Mouse (Mus musculus) testis, adult 2 months (tissue): ENCODE measurements around the gene Nkpd1. TPM values are rescaled to one million over a fixed set of nuclear protein-coding genes. Genes with fewer than 3 reads are reported as not detected.

Experiments used
- H3K27ac ChIP-seq: fragments of 200-500 bp; 2 replicates; pipeline ENCODE4 v1.5.1; 2012; ENCODE audit warnings: low read depth, low read length; ENCODE audit not compliant: control insufficient read depth, insufficient read depth
- H3K27me3 ChIP-seq: fragments of 200-500 bp; 2 replicates; pipeline ENCODE4 v1.6.1; 2012; ENCODE audit warnings: mild to moderate bottlenecking, low read length, moderate library complexity; ENCODE audit not compliant: control insufficient read depth, insufficient read depth
- H3K36me3 ChIP-seq: fragments of 200-500 bp; 2 replicates; pipeline ENCODE4 v1.6.1; 2012; ENCODE audit warnings: mild to moderate bottlenecking, low read length; ENCODE audit not compliant: control insufficient read depth, insufficient read depth
- H3K4me1 ChIP-seq: fragments of 200-500 bp; 2 replicates; pipeline ENCODE4 v1.6.1; 2012; ENCODE audit warnings: low read length; ENCODE audit not compliant: control insufficient read depth, insufficient read depth
- H3K4me3 ChIP-seq: fragments of 200-500 bp; 2 replicates; pipeline ENCODE4 v1.5.1; 2012; ENCODE audit warnings: low read depth, mild to moderate bottlenecking, low read length, moderate library complexity, mixed read lengths; ENCODE audit not compliant: control insufficient read depth
- CTCF ChIP-seq: fragments of 200-500 bp; IDR thresholded peaks from 2 replicates; pipeline ENCODE4 v1.5.1; 2012; ENCODE audit warnings: low read depth, mild to moderate bottlenecking, inconsistent platforms, low read length, moderate library complexity; ENCODE audit not compliant: control insufficient read depth, insufficient read depth, insufficient replicate concordance
- POLR2A ChIP-seq: fragments of 200-500 bp; IDR thresholded peaks from 2 replicates; pipeline ENCODE4 v1.6.1; 2012; ENCODE audit warnings: low read depth, mild to moderate bottlenecking, inconsistent platforms, low read length, moderate library complexity; ENCODE audit not compliant: control insufficient read depth
- polyA plus RNA-seq: library from polyadenylated mRNA; depleted of rRNA; stranded (reverse); fragments of >200 nt; gene quantifications from 2 replicates; pipeline ENCODE4 v1.2.3, GENCODE M21; 2012

Nkpd1 gene
- polyA plus RNA-seq, 1 experiment: 5.6 TPM

DNA sequence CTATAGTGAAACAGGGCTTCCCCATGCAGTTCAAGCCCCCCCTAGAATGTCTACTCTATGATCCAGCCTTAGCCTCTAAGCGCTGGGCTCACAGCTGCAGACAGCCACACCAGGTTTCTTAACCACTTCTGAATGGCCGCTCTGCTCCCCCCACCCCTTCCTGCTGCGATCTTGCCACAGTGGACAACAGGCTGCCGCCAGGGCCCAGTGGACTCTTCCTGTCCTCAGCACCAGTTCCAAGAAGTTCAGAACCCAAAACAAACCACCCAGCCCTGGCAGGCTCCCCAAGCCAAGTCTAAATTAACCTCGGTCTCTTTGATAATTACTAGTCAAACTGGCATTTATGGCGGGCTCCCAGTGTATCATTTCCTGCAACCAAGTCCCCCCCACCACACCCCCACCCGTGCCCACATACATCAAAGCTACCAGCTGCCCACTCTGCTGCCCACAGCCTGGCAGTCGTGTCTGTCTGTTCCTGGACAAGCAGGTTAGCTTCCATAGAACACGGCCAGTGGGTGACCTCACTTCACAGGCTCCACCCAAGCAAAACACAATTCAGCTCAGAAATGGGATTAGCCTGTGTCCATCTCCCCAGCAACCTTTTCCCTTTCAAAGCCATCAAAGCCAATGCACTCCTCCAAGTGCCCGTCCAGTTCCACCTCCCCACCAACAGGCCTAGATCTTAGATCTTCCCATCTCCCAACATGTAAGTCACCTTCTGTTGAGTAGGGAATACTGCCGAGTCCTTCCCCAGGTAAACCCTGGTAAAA, 43.0 kb downstream of the Nkpd1 start:
- peaks cover 18% of the 10 kb centered on the region for H3K4me1 ChIP-seq
- peak overlapping the region; percentile 97 for H3K4me3 ChIP-seq
- no peak overlapping the region for H3K27ac ChIP-seq
- TF ChIP-seq POLR2A: no peak
- no peak for TF ChIP-seq CTCF
- no peaks in the 10 kb centered on the region for H3K27me3 ChIP-seq
- H3K36me3 ChIP-seq: no peaks in the 10 kb centered on the region

DNA sequence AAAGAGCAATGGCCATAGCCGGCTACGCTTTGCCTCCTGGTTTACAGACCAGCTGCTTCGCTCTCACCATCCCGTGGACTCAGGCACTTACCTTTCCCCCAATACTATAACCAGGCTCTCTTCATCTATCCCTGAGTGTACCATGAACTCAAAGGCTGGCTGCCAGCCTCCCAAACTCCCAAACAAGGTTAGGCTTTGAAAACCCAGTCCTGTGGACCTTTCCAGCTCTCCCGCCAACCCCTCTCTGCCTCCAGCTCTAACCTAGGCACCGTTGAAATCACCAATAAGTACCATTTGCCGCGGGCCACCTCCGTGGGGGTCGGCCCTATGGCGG, 43.8 kb downstream of the Nkpd1 start:
- peak overlapping the region; percentile 93 for H3K27ac ChIP-seq
- no peaks in the 10 kb centered on the region for H3K36me3 ChIP-seq
- peaks cover 18% of the 10 kb centered on the region for H3K4me1 ChIP-seq
- TF ChIP-seq CTCF (no peak), POLR2A (no peak)
- no peaks in the 10 kb centered on the region for H3K27me3 ChIP-seq
- peak overlapping the region; percentile 97 for H3K4me3 ChIP-seq

DNA sequence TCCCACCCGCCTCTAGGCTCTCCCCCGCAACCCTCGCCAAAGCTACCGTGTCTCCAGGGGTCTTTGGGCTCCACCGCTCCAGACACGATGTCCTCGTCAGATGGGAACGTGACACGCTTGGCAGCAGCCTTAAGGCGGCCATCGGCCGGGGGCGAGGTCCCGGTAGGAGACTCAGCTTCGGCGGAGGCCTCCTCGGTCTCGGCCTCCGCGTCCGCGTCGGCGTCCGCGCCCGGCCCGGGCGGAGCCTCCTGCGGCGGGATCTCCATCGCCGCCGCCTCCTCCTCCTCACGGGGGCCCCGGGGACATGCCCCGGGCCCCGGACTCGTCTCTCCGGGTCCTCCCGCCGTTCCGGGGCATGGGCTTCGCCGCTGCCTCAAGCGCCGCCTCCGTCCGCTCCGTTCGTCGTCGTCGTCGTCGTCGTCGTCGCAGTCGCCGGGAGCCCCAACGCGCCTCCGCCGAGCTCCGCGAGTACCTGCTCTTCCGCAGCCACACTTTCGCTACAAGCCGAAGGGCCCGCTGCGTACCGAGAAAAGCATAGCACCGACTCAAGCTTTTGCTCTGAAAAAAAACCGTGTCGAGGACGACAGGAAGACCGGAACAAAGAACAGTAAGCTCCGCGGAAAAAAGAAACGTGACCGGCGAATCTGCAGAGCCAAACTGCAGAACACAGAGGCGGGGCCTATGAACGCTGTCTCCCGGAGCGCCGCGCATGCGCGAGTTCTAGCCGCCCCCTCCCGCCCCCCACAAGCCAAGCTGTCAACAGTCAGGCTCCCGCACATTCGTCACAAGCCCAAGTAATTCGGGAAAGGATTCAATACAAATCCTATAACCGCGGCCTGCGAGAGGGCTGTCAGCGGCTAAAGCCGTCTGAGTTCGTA, 44.4 kb downstream of the Nkpd1 start:
- Histone ChIP-seq H3K27ac (peak overlapping the region; percentile 93), H3K36me3 (no peaks in the 10 kb centered on the region), H3K4me1 (peaks cover 18% of the 10 kb centered on the region), H3K27me3 (no peaks in the 10 kb centered on the region), H3K4me3 (peak overlapping the region; percentile 97)
- TF ChIP-seq CTCF: no peak

DNA sequence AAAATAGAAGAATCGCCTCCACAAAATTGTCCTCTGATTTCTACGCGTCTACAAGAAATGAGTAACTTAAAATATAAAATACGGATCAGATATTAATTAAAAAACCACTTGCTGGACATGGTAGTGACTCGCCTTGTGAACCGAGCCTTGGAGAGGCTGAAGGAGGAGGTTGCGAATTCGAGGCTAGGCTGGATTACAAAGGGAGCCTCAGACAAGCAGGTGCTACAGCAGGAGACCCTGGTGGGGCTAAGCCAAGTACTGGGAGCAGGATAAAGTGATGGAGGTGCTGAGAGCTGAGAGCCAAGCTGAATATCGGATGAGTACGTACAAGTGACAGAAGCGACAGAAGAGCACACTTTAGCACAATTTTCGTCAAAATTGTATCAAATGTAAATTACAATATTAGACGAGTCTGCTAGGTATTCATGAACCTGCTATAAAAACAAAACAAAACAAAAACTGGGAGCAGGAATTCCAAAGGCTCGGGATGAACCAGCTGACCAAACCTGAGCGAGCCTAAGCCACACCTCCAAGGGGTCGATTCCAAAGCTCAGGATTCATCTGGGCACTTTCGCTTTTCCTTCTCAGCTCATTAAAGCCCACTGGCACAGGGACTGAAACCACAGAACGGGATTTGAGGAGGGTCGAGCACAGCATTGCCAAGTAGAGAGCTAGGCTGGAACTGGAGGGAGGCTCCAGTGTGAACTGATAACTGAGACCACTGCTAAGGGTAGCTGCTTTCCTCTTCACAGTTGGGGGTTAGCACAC, 45.2 kb downstream of the Nkpd1 start, which contains the start of gene Ppp1r37:
TSS of gene Ppp1r37 (minus strand) at position 434 of the 768 bp plus-strand sequence.
- no peaks in the 10 kb centered on the region for H3K27me3 ChIP-seq
- TF ChIP-seq POLR2A (no peak), CTCF (no peak)
- peak within 1 kb of the TSS; percentile 97 for H3K4me3 ChIP-seq
- peaks cover 18% of the 10 kb centered on the region for H3K4me1 ChIP-seq
- no peaks in the 10 kb centered on the region for H3K36me3 ChIP-seq
- peak within 1 kb of the TSS; percentile 93 for H3K27ac ChIP-seq

DNA sequence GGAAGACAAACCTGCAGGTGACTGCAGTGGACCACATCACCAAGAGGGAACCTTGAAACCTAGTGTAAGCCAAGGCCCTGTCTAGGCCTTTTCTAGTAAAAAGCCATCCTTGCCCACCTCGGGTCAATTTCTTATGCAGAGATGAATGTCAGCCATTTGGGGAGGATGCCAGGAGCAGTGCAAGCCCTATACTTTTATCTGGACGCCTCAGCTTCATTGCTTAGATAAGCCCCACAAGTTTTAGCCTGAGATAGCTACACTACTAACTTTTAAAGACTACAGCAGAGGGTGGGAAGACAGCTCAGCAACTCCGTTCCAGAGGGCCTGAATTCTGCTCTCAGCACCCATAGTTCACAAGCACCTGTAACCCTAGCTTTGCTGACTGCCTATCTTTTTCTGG, 46.2 kb downstream of the Nkpd1 start:
- TF ChIP-seq POLR2A (no peak), CTCF (no peak)
- Histone ChIP-seq H3K27me3 (no peaks in the 10 kb centered on the region), H3K4me3 (no peak overlapping the region)

DNA sequence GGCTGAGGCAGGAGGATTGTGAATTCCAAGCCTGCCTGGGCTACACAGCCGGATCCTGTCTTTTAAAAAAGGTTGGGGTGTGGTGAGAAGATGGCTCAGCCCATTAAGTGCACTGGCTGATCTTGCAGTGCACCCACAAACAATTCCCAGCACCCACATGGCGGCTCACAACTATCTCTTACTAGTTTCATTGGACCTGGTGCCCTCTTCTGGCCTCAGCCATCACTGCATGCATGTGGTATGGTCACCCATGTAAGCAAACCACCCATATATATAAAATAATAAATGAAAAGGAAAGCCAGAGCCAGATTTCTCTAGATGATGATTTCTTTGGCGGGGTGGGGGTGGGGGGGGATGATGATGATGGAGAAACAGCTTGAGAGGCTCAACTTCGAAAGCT, 46.8 kb downstream of the Nkpd1 start:
- Histone ChIP-seq H3K27ac (no peak overlapping the region), H3K4me1 (peaks cover 15% of the 10 kb centered on the region), H3K36me3 (no peaks in the 10 kb centered on the region), H3K4me3 (no peak overlapping the region), H3K27me3 (no peaks in the 10 kb centered on the region)
- TF ChIP-seq POLR2A (no peak), CTCF (peak; percentile 14; the same call in 1 of the 2 replicates)

More for the DNA sequence above, 46.2 kb downstream of the Nkpd1 start:
- Histone ChIP-seq H3K36me3 (no peaks in the 10 kb centered on the region), H3K27ac (no peak overlapping the region), H3K4me1 (peaks cover 15% of the 10 kb centered on the region)

DNA sequence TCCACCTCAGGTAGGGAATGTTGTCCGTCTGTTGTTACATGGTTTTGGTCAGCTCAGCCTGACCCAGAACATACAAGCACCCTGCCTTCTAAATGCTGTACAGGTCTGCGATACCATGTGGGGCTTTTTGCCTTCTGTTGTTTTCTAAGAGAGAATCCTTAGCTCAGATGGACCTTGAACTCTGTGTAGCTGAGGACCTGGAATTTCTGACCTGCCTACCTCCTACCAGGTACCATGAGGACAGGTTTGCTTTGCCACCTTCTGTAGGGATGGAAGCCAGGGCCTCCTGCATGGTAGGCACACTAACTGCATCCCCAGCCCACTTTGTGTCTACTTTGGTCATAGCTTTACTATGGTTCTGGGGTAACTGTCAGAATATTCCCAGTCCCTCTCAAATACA, 48.2 kb downstream of the Nkpd1 start:
- TF ChIP-seq CTCF: no peak
- no peak for TF ChIP-seq POLR2A
- no peaks in the 10 kb centered on the region for H3K27me3 ChIP-seq
- H3K4me1 ChIP-seq: peaks cover 9% of the 10 kb centered on the region
- H3K4me3 ChIP-seq: no peak overlapping the region
- no peak overlapping the region for H3K27ac ChIP-seq
- H3K36me3 ChIP-seq: no peaks in the 10 kb centered on the region
